Mouse (Mus musculus) forebrain, embryonic 16.5 days (tissue): ENCODE results near the gene Recql5. TPM values are rescaled to one million over a fixed set of nuclear protein-coding genes. Genes with fewer than 3 reads are reported as not detected.

Source experiments
- ATAC-seq: fragments of 200-750 bp; cut with Nextera tagmentation; 2 replicates; pipeline ENCODE4 v1.8.0; 2017; ENCODE audit warnings: mild to moderate bottlenecking, moderate library complexity
- H3K27ac ChIP-seq: fragments of 300-500 bp; sonication (generic); 2 replicates; pipeline ENCODE4 v1.5.1; 2014; ENCODE audit warnings: low read length, control low read depth
- H3K27me3 ChIP-seq: fragments of 300-500 bp; sonication (generic); replicated peaks from 2 replicates; pipeline ENCODE4 v1.6.1; 2014; ENCODE audit warnings: low read length; ENCODE audit not compliant: control insufficient read depth, insufficient read depth
- H3K36me3 ChIP-seq: fragments of 300-500 bp; sonication (generic); 2 replicates; pipeline ENCODE4 v1.6.1; 2014; ENCODE audit not compliant: control insufficient read depth, insufficient read depth
- H3K4me1 ChIP-seq: fragments of 300-500 bp; sonication (generic); replicated peaks from 2 replicates; pipeline ENCODE4 v1.6.1; 2014; ENCODE audit warnings: low read length; ENCODE audit not compliant: control insufficient read depth, insufficient read depth
- H3K4me2 ChIP-seq: fragments of 300-500 bp; sonication (generic); 2 replicates; pipeline ENCODE4 v1.6.1; 2014; ENCODE audit warnings: mild to moderate bottlenecking, low read length, control low read depth
- H3K4me3 ChIP-seq: fragments of 300-500 bp; sonication (generic); replicated peaks from 2 replicates; pipeline ENCODE4 v1.5.1; 2014; ENCODE audit warnings: mild to moderate bottlenecking, low read length, control low read depth
- H3K9ac ChIP-seq: fragments of 300-500 bp; sonication (generic); replicated peaks from 2 replicates; pipeline ENCODE4 v1.6.1; 2014; ENCODE audit warnings: low read depth, low read length, control low read depth
- H3K9me3 ChIP-seq: fragments of 300-500 bp; sonication (generic); 2 replicates; pipeline ENCODE4 v1.6.1; 2016; ENCODE audit warnings: low read length; ENCODE audit not compliant: control insufficient read depth
- WGBS: fragments of 180-500 bp; shearing (Covaris S2); extraction: QIAGEN DNeasy Blood & Tissue Kit; methylation state at CpG from one replicate; pipeline ENCODE4 v1.1.7; 2014; 5-methylcytosine and 5-hydroxymethylcytosine counted together
- polyA plus RNA-seq: library from polyadenylated mRNA; unstranded; fragments of >200 nt; fragmentation: Nextera tagmentation; extraction: Ambion mirVana; gene quantifications from 2 replicates; pipeline ENCODE4 v1.2.1, GENCODE M21; 2015

The Recql5 gene
- polyA plus RNA-seq, 1 experiment from 2014 or later: 26.0 TPM

DNA sequence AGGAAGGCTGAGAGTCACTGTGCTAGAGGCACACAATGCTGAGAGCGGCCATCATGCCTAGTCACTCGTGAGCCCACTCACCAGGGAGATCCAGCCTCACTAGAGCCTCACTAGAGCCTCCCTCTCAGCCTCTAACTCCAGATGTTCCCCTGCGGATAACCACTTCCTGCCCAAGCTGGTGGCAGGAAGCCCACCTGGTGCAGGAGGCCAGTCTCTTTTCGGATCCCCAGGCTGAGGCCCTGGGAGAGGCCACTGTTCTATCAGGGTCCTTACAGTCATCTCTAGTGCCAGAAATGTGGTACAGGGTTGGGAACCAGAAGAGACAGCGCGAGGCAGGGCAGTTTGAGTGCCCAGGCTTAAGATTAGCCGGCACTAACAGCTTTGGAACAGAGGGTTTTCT is 34.8 kb downstream of the Recql5 start:
- no peaks in the 10 kb centered on the region for H3K9me3 ChIP-seq
- H3K9ac ChIP-seq: no peak overlapping the region
- no peaks in the 10 kb centered on the region for H3K4me1 ChIP-seq
- H3K27ac ChIP-seq: no peak overlapping the region
- no peak overlapping the region for H3K4me2 ChIP-seq
- ATAC-seq: no peak
- no peak overlapping the region for H3K4me3 ChIP-seq
- no peaks in the 10 kb centered on the region for H3K27me3 ChIP-seq
- H3K36me3 ChIP-seq: peaks cover 3% of the 10 kb centered on the region; the same call in 1 of the 2 replicates
- 95% methylated on average over 7 of the region's 7 CpGs for WGBS

DNA sequence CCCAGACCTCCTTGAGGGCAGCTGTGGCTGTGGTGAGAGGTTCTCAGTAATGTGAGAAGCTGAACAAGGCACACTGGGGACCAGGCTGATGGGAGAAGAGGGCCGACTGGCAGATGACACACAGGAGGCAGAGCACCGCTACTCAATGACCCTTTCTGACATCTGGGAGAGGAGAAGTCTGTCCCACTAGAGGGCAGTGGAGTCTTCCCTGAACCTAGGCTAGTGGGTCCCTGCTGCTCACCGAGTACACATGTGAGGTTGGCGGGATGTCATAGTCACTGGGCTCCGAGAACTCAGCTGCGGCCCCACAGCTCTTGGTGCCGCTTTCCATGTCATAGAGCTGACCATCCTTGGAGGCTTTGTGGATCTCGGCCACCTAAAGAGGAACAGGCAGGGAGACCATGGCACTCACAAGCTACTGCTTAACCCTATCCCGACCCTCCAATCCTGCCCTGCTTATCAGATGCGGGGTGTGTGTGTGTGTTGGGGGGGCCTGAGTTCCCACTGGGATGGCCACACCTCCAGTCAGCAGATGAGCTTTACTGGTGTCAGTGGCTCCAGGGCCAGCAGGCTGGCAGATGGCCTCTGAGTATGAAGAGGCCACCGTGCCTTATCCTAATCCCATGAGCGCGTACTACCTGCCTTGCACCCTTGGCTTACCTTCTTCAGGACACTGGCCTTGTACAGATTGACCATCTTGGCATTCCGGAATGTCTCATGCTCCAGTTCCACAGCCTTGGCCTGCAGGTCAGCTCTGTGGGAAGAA is 38.3 kb downstream of the Recql5 start:
- Histone ChIP-seq H3K4me2 (no peak overlapping the region), H3K4me3 (no peak overlapping the region), H3K4me1 (no peaks in the 10 kb centered on the region), H3K9ac (no peak overlapping the region), H3K9me3 (no peaks in the 10 kb centered on the region), H3K27me3 (no peaks in the 10 kb centered on the region), H3K36me3 (peaks cover 3% of the 10 kb centered on the region; the same call in 1 of the 2 replicates), H3K27ac (no peak overlapping the region)
- ATAC-seq: no peak
- WGBS: 80% methylated on average over 14 of the region's 14 CpGs

DNA sequence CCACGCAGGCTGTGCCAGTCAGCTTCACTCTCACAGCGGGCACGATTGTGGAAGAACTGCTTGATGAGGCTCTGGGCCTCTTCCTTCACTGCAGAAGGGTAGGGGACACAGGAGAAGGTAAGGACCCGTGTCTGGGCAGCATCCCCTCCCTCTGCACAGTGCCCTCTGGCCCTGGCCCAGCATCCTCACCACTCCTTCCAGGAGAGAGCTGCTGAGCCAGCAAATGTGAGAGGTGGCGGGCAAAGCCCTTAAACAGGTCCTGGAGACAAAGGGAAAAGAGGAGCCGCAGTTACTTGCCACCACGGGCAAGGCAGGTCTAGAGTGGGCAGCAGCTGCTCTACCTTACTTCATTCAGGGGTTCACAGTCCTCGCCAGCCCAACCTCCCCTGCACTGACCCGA is 40.2 kb downstream of the Recql5 start:
- WGBS: 87% methylated on average over 9 of the region's 9 CpGs

DNA sequence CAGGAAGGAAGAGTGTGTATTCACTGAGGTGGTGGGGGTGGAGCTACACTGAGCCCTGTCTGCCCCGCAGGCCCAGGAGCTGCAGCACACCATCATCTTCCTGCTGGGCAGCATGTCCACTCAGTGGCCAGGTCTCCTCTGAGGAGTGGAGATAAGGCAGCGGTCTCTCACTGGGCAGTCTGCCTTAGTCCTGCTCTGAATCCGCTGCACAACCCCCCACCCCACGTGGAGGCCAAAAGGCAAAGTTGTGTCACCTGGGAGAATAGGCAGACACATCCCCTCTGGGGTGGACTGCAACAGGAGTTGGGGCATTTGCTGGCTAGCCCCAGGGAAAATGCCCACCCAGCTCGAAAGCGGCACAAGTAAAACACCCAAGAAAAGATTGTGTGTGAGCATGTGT is 41.1 kb downstream of the Recql5 start:
- no peak overlapping the region for H3K9ac ChIP-seq
- no peaks in the 10 kb centered on the region for H3K9me3 ChIP-seq
- no peak overlapping the region for H3K4me2 ChIP-seq
- 0 out of 2 replicates have a peak, but pooled peaks cover 2% of the 10 kb centered on the region for H3K4me1 ChIP-seq
- ATAC-seq: no peak
- H3K4me3 ChIP-seq: no peak overlapping the region
- 55% methylated on average over 6 of the region's 6 CpGs for WGBS
- H3K27ac ChIP-seq: no peak overlapping the region
- no peaks in the 10 kb centered on the region for H3K27me3 ChIP-seq
- peaks cover 3% of the 10 kb centered on the region; the same call in 1 of the 2 replicates for H3K36me3 ChIP-seq

More for the DNA sequence above, 40.2 kb downstream of the Recql5 start:
- Histone ChIP-seq H3K9me3 (no peaks in the 10 kb centered on the region), H3K4me1 (0 out of 2 replicates have a peak, but pooled peaks cover under 1% of the 10 kb centered on the region), H3K27me3 (no peaks in the 10 kb centered on the region), H3K27ac (no peak overlapping the region), H3K4me3 (no peak overlapping the region), H3K4me2 (no peak overlapping the region), H3K36me3 (peaks cover 3% of the 10 kb centered on the region; the same call in 1 of the 2 replicates), H3K9ac (no peak overlapping the region)
- no peak for ATAC-seq

DNA sequence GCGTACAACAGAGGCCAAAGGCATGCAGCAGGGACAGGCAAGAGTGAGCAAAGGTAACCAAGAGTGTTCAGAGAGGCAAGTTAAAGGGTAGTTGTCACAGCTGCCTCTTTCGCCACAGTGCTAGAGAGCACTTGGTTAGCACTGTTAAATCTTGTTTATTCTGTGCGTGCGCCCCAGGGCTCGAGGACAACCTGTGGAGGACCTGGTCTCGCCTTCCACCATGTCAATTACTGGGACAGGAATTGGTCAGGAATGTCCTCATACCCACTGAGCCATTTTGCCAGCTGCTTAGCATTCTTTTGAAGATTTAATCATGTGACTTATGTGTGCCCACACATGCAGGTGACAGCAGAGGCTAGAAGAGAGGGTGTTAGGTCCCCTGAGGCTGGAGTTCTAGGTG is 44.1 kb downstream of the Recql5 start:
- Histone ChIP-seq H3K36me3 (no peaks in the 10 kb centered on the region; the same call in 1 of the 2 replicates), H3K9ac (no peak overlapping the region), H3K27ac (no peak overlapping the region), H3K4me3 (no peak overlapping the region), H3K4me1 (0 out of 2 replicates have a peak, but pooled peaks cover 2% of the 10 kb centered on the region), H3K4me2 (no peak overlapping the region), H3K9me3 (no peaks in the 10 kb centered on the region), H3K27me3 (no peaks in the 10 kb centered on the region)
- WGBS: 91% methylated on average over 6 of the region's 6 CpGs
- no peak for ATAC-seq

DNA sequence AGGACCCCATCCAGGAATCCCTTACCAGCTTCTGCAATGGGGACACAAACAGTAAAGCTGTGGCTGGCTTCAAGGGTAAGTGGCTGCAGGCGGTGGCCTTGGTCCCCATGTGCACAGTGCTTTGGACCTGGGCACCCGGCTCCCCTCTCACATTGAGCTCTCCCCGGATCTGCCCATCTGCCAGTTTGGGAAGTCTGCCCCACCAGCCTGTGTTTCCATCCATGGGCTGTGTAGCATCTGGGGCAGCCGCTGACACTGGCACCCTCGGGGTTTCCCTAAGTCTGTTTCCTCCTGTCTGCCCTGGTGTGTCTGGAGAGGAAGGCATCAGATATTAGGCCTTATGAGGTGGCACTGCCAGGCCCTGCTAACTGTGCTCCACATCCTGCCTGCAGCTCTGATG is 45.3 kb downstream of the Recql5 start:
- 73% methylated on average over 5 of the region's 5 CpGs for WGBS
- Histone ChIP-seq H3K4me1 (0 out of 2 replicates have a peak, but pooled peaks cover 2% of the 10 kb centered on the region), H3K9ac (no peak overlapping the region), H3K27me3 (peaks cover 3% of the 10 kb centered on the region; the same call in 1 of the 2 replicates), H3K4me2 (no peak overlapping the region), H3K4me3 (no peak overlapping the region), H3K36me3 (no peaks in the 10 kb centered on the region), H3K9me3 (no peaks in the 10 kb centered on the region), H3K27ac (no peak overlapping the region)
- no peak for ATAC-seq

DNA sequence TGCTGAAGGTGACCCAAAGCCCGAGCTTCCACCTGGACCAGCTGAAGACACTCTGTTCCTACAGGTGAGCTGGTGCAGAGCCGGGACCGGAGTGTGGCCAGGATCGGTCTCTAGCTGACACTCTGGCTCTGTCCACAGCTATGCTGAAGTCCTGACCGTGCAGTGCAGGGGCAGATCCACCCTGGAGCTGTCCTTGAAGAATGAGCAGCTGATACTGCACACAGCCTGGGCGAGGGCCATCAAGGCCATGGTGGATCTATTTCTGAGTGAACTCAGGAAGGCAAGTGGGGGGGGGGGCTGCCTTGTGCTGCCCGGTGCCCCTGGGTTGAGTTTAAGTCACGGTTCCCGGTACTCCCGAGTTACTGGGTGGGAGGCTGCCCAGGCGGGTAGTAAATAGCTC is 46.8 kb downstream of the Recql5 start:
- ATAC-seq: no peak
- Histone ChIP-seq H3K27me3 (peaks cover 3% of the 10 kb centered on the region; the same call in 1 of the 2 replicates), H3K9me3 (no peaks in the 10 kb centered on the region), H3K4me3 (no peak overlapping the region), H3K9ac (no peak overlapping the region), H3K27ac (no peak overlapping the region), H3K36me3 (no peaks in the 10 kb centered on the region), H3K4me1 (0 out of 2 replicates have a peak, but pooled peaks cover 2% of the 10 kb centered on the region), H3K4me2 (no peak overlapping the region)
- 90% methylated on average over 11 of the region's 11 CpGs for WGBS

DNA sequence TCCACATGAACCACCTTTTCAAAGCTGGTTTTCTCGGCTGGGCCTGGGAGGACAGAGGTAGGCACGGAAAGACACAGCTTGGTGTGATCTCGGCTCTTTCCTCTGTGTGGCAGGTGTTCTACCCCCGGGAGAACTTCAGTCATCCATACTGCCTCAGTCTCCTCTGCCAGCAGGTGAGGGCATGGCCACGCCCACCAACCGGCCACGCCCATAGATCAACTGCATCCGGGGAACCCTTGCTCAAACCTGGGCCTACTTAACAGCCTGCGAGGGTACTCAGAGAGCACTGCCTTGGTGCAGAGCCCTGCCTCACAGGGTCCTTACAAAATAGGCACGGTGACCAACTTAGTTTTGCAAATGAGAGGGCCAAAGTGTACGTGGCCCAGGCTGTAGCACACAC is 48.0 kb downstream of the Recql5 start:
- Histone ChIP-seq H3K27ac (no peak overlapping the region), H3K4me3 (no peak overlapping the region), H3K27me3 (peaks cover 3% of the 10 kb centered on the region; the same call in 1 of the 2 replicates), H3K36me3 (no peaks in the 10 kb centered on the region), H3K4me1 (0 out of 2 replicates have a peak, but pooled peaks cover 2% of the 10 kb centered on the region), H3K9me3 (no peaks in the 10 kb centered on the region), H3K9ac (no peak overlapping the region), H3K4me2 (no peak overlapping the region)
- WGBS: 75% methylated on average over 11 of the region's 11 CpGs
- no peak for ATAC-seq

DNA sequence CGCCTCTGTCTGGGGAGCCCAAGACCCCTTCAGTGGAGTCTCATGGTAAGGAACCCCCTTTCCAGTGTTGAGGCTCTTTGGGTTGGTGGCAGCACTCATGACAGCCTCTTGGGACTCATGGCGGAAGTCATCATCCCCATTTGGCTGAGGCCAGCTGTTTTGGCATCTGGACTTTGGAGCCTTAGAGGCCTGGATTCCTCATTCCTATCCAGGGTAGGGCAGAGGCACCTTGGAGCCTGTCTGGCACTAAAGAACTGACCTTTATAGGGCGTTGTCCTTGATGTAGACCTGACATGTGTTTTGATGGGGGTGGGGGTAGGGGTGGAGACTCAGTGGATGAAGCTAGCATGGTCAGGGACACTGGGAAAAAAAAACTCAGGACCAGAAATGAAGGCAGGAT is 48.9 kb downstream of the Recql5 start:
- ATAC-seq: no peak
- Histone ChIP-seq H3K4me1 (0 out of 2 replicates have a peak, but pooled peaks cover 2% of the 10 kb centered on the region), H3K4me2 (no peak overlapping the region)

More for the DNA sequence above, 48.9 kb downstream of the Recql5 start:
- no peaks in the 10 kb centered on the region for H3K36me3 ChIP-seq
- H3K27me3 ChIP-seq: peaks cover 3% of the 10 kb centered on the region; the same call in 1 of the 2 replicates
- H3K27ac ChIP-seq: no peak overlapping the region
- no peaks in the 10 kb centered on the region for H3K9me3 ChIP-seq
- no peak overlapping the region for H3K4me3 ChIP-seq
- WGBS: 96% methylated on average over 3 of the region's 3 CpGs
- H3K9ac ChIP-seq: no peak overlapping the region
